Mouse (Mus musculus): ENCODE data around the gene Phf8. TPM values are rescaled to one million over a fixed set of nuclear protein-coding genes. Genes with fewer than 3 reads are reported as not detected.
A peak's percentile ranks its signal among the peaks of the same experiment; 100 is the strongest.

Gene Phf8
- polyA plus RNA-seq, 1 experiment, result 28.6 TPM

DNA sequence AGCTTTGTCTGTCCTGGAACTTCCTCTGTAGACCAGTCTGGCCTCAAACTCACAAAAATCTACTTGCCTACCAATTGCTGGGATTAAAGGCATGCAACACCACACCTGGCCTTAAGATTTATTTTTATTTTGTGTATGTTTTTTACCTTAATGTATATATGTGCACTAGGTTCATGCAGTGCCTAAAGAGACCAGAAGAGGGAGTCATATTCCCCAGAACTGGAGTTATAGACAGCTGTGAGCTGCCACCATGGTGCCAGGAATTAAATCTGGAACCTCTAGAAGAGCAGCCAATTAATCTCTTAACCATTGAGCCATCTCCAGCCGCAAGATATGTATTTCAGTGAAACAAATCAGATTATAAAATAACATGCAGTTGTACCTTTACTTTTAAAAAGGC lies 54.7 kb downstream of the Phf8 start:
- Histone ChIP-seq H3K9ac (ENCODE audit: low read depth, poor library complexity, severe bottlenecking) (no peak overlapping the region), H3K27me3 (ENCODE audit: control insufficient read depth, insufficient read depth, low read length, poor library complexity, severe bottlenecking) (no peaks in the 10 kb centered on the region), H3K9me3 (replicated peaks; ENCODE audit: control insufficient read depth, insufficient read depth, low read length, poor library complexity, severe bottlenecking) (peaks cover 5% of the 10 kb centered on the region; the same call in 1 of the 2 replicates), H3K4me3 (ENCODE audit: low read depth, low read length) (no peak overlapping the region), H3K4me1 (ENCODE audit: control insufficient read depth, insufficient read depth, low read length) (no peaks in the 10 kb centered on the region), H3K27ac (ENCODE audit: insufficient read depth, low read length) (no peak overlapping the region), H3K36me3 (ENCODE audit: control insufficient read depth, insufficient read depth, low read length, poor library complexity, severe bottlenecking) (no peaks in the 10 kb centered on the region)
- no peak for TF ChIP-seq POLR2A (IDR thresholded peaks at IDR 0.05; ENCODE audit: insufficient read depth, low read length)
- TF ChIP-seq EP300 (IDR thresholded peaks at IDR 0.05; ENCODE audit: insufficient read depth, low read depth, low read length), result no peak
- TF ChIP-seq CTCF (IDR thresholded peaks at IDR 0.05; ENCODE audit: low read depth, low read length), result no peak

DNA sequence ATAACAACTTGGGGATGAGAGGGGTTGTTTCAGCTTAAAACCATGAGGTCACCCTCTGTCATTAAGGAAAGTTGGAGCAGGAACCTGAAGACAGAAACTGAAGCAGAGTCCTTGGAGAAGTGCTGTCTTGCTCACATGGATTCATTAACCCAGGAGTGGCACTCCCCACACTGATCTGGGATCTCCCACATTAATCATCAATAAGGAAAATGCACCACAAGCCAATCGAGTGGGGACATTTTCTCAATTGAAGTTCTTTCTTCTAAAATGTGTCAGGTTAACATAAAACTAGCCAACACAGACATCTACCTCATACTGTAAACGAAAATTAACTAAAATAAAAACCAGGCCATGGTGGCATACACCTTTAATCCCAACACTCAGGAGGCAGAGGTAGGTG lies 122.9 kb downstream of the Phf8 start:
- Histone ChIP-seq H3K9ac (ENCODE audit: low read depth, poor library complexity, severe bottlenecking) (no peak overlapping the region), H3K4me1 (ENCODE audit: control insufficient read depth, insufficient read depth, low read length) (no peaks in the 10 kb centered on the region), H3K4me3 (ENCODE audit: low read depth, low read length) (no peak overlapping the region), H3K27ac (ENCODE audit: insufficient read depth, low read length) (no peak overlapping the region), H3K27me3 (ENCODE audit: control insufficient read depth, insufficient read depth, low read length, poor library complexity, severe bottlenecking) (no peaks in the 10 kb centered on the region), H3K9me3 (replicated peaks; ENCODE audit: control insufficient read depth, insufficient read depth, low read length, poor library complexity, severe bottlenecking) (no peaks in the 10 kb centered on the region), H3K36me3 (ENCODE audit: control insufficient read depth, insufficient read depth, low read length, poor library complexity, severe bottlenecking) (no peaks in the 10 kb centered on the region)
- TF ChIP-seq CTCF (IDR thresholded peaks at IDR 0.05; ENCODE audit: low read depth, low read length) (no peak), EP300 (IDR thresholded peaks at IDR 0.05; ENCODE audit: insufficient read depth, low read depth, low read length) (no peak), POLR2A (IDR thresholded peaks at IDR 0.05; ENCODE audit: insufficient read depth, low read length) (no peak)

DNA sequence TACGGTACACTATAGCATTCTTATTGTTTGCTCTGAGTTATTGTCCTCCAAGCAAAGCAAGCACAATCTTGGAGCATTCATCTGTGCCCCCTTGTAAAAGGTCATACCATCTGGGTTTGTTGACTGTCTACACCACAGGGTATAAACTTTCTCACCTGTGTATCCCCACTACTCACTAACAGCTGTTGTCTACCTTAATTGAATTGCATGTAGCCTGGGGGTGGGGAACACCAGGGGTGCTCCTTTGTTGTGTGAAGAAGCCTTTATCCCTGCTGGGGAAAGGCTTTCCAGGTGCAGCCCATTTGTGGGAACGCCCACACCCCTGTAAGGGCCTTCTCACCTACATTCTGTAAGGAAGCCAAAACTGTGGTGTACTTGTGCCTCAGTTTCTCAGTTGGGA lies 133.3 kb downstream of the Phf8 start:
- H3K36me3 ChIP-seq (ENCODE audit: control insufficient read depth, insufficient read depth, low read length, poor library complexity, severe bottlenecking), result no peaks in the 10 kb centered on the region
- no peaks in the 10 kb centered on the region for H3K9me3 ChIP-seq (replicated peaks; ENCODE audit: control insufficient read depth, insufficient read depth, low read length, poor library complexity, severe bottlenecking)
- H3K27ac ChIP-seq (ENCODE audit: insufficient read depth, low read length), result no peak overlapping the region
- H3K27me3 ChIP-seq (ENCODE audit: control insufficient read depth, insufficient read depth, low read length, poor library complexity, severe bottlenecking), result no peaks in the 10 kb centered on the region
- H3K9ac ChIP-seq (ENCODE audit: low read depth, poor library complexity, severe bottlenecking), result no peak overlapping the region
- H3K4me3 ChIP-seq (ENCODE audit: low read depth, low read length), result no peak overlapping the region
- TF ChIP-seq EP300 (IDR thresholded peaks at IDR 0.05; ENCODE audit: insufficient read depth, low read depth, low read length) (peak; percentile 57; the same call in 1 of the 2 replicates), POLR2A (IDR thresholded peaks at IDR 0.05; ENCODE audit: insufficient read depth, low read length) (no peak), CTCF (IDR thresholded peaks at IDR 0.05; ENCODE audit: low read depth, low read length) (no peak)
- no peaks in the 10 kb centered on the region for H3K4me1 ChIP-seq (ENCODE audit: control insufficient read depth, insufficient read depth, low read length)

DNA sequence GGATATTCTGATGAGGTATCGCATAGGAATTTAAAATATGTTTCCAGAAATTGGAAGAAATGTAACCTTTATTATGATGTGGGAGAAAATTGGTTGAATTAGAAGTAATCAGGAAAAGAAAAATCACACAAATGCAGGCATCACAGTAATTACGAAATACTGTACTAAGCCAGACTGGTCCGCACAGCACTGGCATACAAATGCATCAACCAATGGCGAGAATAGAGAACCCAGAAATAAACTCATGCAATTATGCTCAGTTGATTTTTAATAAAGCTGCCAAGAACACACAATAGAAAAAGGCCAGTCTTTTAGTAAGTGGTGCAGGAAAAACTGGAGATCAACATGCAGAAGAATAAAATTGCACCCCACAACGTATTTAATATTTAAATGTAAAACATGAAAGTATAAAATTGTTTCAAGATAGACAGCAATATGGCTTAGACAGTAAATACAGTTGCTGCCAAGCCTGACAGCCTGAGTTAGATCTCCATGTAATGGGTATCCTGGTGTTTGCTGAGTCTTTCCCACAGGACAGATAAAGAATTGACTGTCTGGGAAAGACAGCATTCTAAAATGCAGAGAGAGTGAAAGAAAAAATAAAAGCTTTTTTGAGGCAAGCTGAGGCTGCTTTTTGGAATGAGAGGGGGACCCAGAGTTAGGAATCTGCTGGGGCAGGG lies 154.2 kb downstream of the Phf8 start:
- Histone ChIP-seq H3K4me1 (ENCODE audit: control insufficient read depth, insufficient read depth, low read length) (no peaks in the 10 kb centered on the region), H3K4me3 (ENCODE audit: low read depth, low read length) (no peak overlapping the region), H3K9ac (ENCODE audit: low read depth, poor library complexity, severe bottlenecking) (no peak overlapping the region), H3K27me3 (ENCODE audit: control insufficient read depth, insufficient read depth, low read length, poor library complexity, severe bottlenecking) (no peaks in the 10 kb centered on the region), H3K27ac (ENCODE audit: insufficient read depth, low read length) (no peak overlapping the region), H3K9me3 (replicated peaks; ENCODE audit: control insufficient read depth, insufficient read depth, low read length, poor library complexity, severe bottlenecking) (no peaks in the 10 kb centered on the region), H3K36me3 (ENCODE audit: control insufficient read depth, insufficient read depth, low read length, poor library complexity, severe bottlenecking) (no peaks in the 10 kb centered on the region)
- TF ChIP-seq EP300 (IDR thresholded peaks at IDR 0.05; ENCODE audit: insufficient read depth, low read depth, low read length) (no peak), CTCF (IDR thresholded peaks at IDR 0.05; ENCODE audit: low read depth, low read length) (no peak), POLR2A (IDR thresholded peaks at IDR 0.05; ENCODE audit: insufficient read depth, low read length) (no peak)

Other genes starting within 250 kb of the Phf8 start
- gene Fam120c, start 176.5 kb upstream of the Phf8 start, polyA plus RNA-seq (2011; ENCODE audit: insufficient read depth, insufficient read length, low read depth, missing spikeins), result 0.94 and 1.1 TPM in 2 replicates

All from ES-Bruce4 (cell line).